Mouse (Mus musculus) embryonic fibroblast, embryonic 13.5 days (primary cell): Measurements from ENCODE around the gene Atp1a3.

Source experiments
- CTCF ChIP-seq: IDR thresholded peaks from 2 replicates; pipeline ENCODE4 v1.5.1; 2011; ENCODE audit warnings: mild to moderate bottlenecking, control low read depth, low read length, moderate library complexity, borderline replicate concordance; ENCODE audit not compliant: insufficient read depth
- POLR2A ChIP-seq: IDR thresholded peaks from 2 replicates; pipeline ENCODE4 v1.6.1; 2011; ENCODE audit warnings: low read depth, mild to moderate bottlenecking, control low read depth, low read length, moderate library complexity

DNA sequence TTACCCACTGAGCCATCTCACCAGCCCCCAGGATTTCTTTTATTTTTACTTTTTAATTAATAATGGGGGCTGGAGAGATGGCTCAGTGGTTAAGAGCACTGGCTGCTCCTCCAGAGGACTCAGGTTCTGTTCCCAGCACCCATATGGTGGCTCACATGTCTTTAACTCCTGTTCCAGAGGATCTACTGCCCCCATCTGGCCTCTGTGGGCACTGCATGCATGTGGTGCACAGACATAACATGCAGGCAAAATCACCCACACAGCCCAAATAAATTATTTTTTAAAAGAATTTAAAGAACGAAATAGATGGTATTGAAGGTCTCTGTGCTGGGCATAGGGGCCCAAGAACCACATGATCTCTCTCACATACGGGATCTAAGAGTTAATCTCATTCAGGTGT is 21.5 kb downstream of the Atp1a3 start:
- TF ChIP-seq CTCF (no peak), POLR2A (no peak)
